Mouse (Mus musculus): ENCODE results near the gene Ppif. TPM values are rescaled to one million over a fixed set of nuclear protein-coding genes. Genes with fewer than 3 reads are reported as not detected.
A peak's percentile ranks its signal among the peaks of the same experiment; 100 is the strongest.

Ppif gene
- polyA plus RNA-seq, 1 experiment from 2014 or later: 93.7 TPM

DNA sequence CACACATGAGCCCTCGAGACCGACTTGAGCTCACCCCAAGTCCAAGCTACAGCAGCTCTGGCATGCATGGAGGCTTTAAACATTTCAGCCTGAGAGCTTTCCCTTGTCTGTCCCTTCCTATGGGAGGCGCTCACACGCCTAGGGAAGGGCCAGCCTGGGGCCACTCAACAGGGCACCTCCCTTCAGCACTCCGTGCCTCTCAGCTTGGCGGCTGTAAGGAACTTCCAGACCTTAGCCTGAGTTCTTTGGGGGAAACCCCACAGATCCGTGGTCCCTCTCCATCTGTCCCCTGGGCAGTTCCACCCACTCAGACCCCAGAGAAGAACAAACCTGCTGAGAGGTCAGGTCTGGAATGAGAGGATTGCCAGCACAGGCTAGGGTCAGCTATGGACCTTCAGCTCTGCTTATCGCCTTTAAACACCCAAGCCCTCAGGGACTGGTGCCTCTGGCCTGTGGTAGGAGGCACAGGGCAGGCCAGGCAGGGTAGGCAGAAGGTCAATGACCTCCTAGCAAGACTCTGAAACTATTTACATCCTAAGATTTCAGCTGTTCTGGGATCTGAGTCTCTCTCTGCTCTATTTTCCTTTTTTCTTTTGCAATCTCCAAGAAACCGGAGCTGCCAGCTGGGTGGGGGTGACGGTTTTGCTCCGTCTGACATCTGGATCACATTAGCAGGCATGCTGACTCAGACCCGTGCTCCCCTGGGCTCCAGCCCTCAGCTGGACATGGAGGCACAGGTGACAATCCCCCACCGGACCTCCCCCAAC, 55.4 kb downstream of the Ppif start:
- Histone ChIP-seq H3K9me3 (no peaks in the 10 kb centered on the region), H3K27ac (replicated peaks) (peak overlapping the region; percentile 61), H3K4me1 (peaks cover 76% of the 10 kb centered on the region), H3K4me3 (no peak overlapping the region), H3K4me2 (no peak overlapping the region), H3K9ac (peak overlapping the region; percentile 65), H3K36me3 (peaks cover 59% of the 10 kb centered on the region), H3K27me3 (replicated peaks) (no peaks in the 10 kb centered on the region)
- ATAC-seq (ENCODE audit: extremely low read depth, insufficient number of reproducible peaks, low FRiP score, low TSS enrichment): no peak
- WGBS: 31% methylated on average over 13 of the region's 13 CpGs

Other genes starting within 250 kb of the Ppif start
- 25.1 and 25.7 TPM in 2 replicates for gene Zmiz1, start 235.0 kb upstream of the Ppif start, polyA plus RNA-seq (2015; fragmentation: Nextera tagmentation; extraction: Ambion mirVana)
- 20.8 and 22.6 TPM in 2 replicates for gene Zcchc24, start 74.9 kb downstream of the Ppif start, polyA plus RNA-seq (2015; fragmentation: Nextera tagmentation; extraction: Ambion mirVana)
- gene Anxa11, start 148.0 kb downstream of the Ppif start, polyA plus RNA-seq (2015; fragmentation: Nextera tagmentation; extraction: Ambion mirVana): 21.6 and 23.6 TPM in 2 replicates
- not detected in 2 replicates for gene Plac9a, start 208.9 kb downstream of the Ppif start, polyA plus RNA-seq (2015; fragmentation: Nextera tagmentation; extraction: Ambion mirVana)
- gene Tmem254a, start 233.5 kb downstream of the Ppif start, polyA plus RNA-seq (2015; fragmentation: Nextera tagmentation; extraction: Ambion mirVana): 1.7 and 2.7 TPM in 2 replicates
- 0.12 TPM in 1 of 2 replicates, not detected in the other for gene Cphx1, start 244.2 kb downstream of the Ppif start, polyA plus RNA-seq (2015; fragmentation: Nextera tagmentation; extraction: Ambion mirVana)

Data from heart, embryonic 13.5 days (tissue).